Mouse (Mus musculus): ENCODE measurements around the gene Ece2. TPM values are rescaled to one million over a fixed set of nuclear protein-coding genes. Genes with fewer than 3 reads are reported as not detected.

The Ece2 gene
- total and polyA plus RNA-seq, 2 experiments from 2014 or later, result 16.0 to 24.6 TPM

DNA sequence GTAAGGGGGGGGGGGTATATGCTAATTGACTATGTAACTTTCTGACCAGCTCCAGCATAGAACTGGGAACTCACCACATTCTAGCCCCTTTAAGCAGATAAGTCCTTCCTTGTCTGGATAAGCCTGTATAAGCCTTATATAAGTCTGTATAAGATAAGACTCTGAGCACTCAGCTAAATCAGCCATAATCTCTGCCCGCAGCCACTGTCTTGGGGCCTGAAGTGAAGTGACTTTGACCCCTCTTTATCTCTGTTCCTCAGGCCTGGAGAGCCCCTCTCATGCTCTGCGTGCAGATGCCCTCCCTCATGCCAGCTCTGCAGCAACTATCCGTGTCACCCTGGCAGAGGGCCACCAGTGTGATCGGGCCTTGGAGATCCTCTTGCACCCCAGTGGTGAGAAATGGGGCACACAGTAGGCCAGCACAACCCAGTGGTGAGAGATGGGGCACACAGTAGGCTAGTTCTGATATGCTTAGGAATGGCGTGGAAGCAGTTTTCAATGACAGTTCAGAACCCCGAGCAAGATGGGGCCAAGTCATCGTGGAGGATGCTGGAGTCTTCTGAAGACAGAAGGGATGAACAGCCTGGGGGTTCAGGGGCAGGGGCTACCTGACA is 34.5 kb upstream of the Ece2 start:
- H3K9ac ChIP-seq (replicated peaks; ENCODE audit: low read length), result no peak overlapping the region
- WGBS, result 76% methylated on average over 7 of the region's 7 CpGs
- no peak overlapping the region for H3K4me3 ChIP-seq (ENCODE audit: low read length)
- TF ChIP-seq CTCF (IDR thresholded peaks at IDR 0.05; ENCODE audit: low read depth), result no peak
- no peaks in the 10 kb centered on the region for H3K9me3 ChIP-seq (ENCODE audit: low read length)
- H3K27ac ChIP-seq, result no peak overlapping the region
- no peaks in the 10 kb centered on the region for H3K36me3 ChIP-seq (ENCODE audit: insufficient read depth, low read length)
- no peak overlapping the region for H3K4me2 ChIP-seq (ENCODE audit: low read depth, low read length)
- DNase-seq (ENCODE audit: low spot score) (no peak), ATAC-seq (no peak)
- H3K4me1 ChIP-seq (ENCODE audit: insufficient read depth, low read length), result no peaks in the 10 kb centered on the region
- peaks cover 17% of the 10 kb centered on the region for H3K27me3 ChIP-seq (ENCODE audit: insufficient read depth, low read length)

DNA sequence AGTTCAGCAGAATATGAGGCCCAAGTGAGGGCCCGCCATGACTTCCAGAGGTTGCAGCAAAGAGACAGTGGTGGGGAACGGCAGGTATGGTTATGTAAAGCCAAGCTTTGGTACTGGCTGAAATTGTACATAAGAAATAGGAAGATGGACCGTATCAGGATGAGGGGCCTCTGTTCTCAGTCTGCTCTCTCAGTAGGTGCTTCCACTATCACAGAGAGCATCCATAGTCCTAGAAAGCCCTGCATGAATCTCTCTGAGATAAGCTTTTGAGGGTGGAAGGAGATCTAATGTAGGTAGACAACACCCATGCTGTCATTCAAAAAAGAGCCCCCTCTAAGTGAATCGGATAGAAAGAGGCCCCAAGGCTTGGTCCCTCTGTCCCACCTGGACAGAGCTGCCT is 33.9 kb upstream of the Ece2 start:
- no peaks in the 10 kb centered on the region for H3K9me3 ChIP-seq (ENCODE audit: low read length)
- WGBS, result 84% methylated on average over 4 of the region's 4 CpGs
- H3K4me2 ChIP-seq (ENCODE audit: low read depth, low read length), result no peak overlapping the region
- no peak for ATAC-seq
- no peak for TF ChIP-seq CTCF (IDR thresholded peaks at IDR 0.05; ENCODE audit: low read depth)
- H3K27ac ChIP-seq, result no peak overlapping the region
- H3K4me1 ChIP-seq (ENCODE audit: insufficient read depth, low read length), result no peaks in the 10 kb centered on the region
- H3K36me3 ChIP-seq (ENCODE audit: insufficient read depth, low read length), result no peaks in the 10 kb centered on the region
- H3K9ac ChIP-seq (replicated peaks; ENCODE audit: low read length), result no peak overlapping the region
- DNase-seq (ENCODE audit: low spot score), result no peak
- no peak overlapping the region for H3K4me3 ChIP-seq (ENCODE audit: low read length)
- peaks cover 14% of the 10 kb centered on the region for H3K27me3 ChIP-seq (ENCODE audit: insufficient read depth, low read length)

DNA sequence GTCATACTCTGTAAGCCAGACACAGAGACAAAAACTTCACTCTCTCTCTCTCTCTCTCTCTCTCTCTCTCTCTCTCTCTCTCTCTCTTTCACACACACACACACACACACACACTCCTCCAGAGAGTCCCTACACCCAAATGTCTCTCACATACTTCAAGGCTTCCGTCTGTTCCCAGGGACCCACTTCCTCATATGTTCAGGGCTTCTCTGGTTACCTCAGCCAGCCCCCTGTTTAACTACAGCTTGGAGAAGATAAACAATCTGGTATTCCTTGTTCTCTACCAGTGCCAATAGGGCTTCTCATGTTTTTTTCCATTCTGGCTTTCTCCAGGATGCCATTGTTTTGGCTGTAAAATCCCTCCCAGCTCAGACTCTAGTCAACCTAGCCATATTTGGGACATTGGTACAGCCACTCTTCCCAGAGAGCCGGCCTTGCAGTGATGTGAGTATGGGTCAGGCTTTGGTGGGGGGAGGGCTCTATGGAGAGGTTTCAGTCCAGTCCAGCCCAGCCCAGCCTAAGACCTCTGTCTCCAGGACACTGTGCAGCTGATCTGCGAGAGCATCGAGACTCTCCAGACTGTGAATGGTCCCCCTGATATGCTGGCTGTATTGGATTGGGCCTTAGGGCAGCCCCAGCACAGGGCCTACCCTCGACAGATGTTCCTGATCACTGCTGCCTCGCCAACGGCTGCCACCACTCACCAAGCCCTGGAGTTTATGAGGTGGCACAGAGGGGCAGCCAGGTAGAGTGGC is 32.8 kb upstream of the Ece2 start:
- ATAC-seq (no peak), DNase-seq (ENCODE audit: low spot score) (no peak)
- Histone ChIP-seq H3K9ac (replicated peaks; ENCODE audit: low read length) (no peak overlapping the region), H3K9me3 (ENCODE audit: low read length) (no peaks in the 10 kb centered on the region), H3K27ac (no peak overlapping the region), H3K36me3 (ENCODE audit: insufficient read depth, low read length) (no peaks in the 10 kb centered on the region), H3K27me3 (ENCODE audit: insufficient read depth, low read length) (peaks cover 4% of the 10 kb centered on the region; the same call in 1 of the 2 replicates), H3K4me1 (ENCODE audit: insufficient read depth, low read length) (no peaks in the 10 kb centered on the region), H3K4me3 (ENCODE audit: low read length) (no peak overlapping the region), H3K4me2 (ENCODE audit: low read depth, low read length) (no peak overlapping the region)
- 70% methylated on average over 7 of the region's 7 CpGs for WGBS
- TF ChIP-seq CTCF (IDR thresholded peaks at IDR 0.05; ENCODE audit: low read depth), result no peak

DNA sequence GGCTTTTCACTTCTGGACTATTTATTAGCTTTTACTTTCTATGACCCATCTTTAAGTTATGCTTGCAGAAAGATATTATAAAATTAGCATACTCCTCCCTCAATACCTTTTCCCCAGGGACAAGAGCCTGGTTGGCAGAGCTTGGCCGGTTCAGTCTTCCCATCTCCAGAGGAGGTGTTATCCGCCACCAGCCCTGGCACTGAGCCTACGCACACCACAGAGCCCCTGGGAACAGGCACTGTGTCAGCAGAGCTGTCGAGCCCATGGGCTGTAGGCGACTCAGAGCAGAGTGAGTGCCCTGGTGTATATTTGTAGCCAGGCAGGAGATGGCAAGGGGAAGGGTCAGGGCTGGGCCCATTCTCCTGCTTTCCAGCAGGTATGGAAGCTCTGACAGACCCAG is 29.1 kb upstream of the Ece2 start:
- no peak for TF ChIP-seq CTCF (IDR thresholded peaks at IDR 0.05; ENCODE audit: low read depth)
- no peaks in the 10 kb centered on the region for H3K27me3 ChIP-seq (ENCODE audit: insufficient read depth, low read length)
- ATAC-seq (no peak), DNase-seq (ENCODE audit: low spot score) (no peak)
- whole genome bisulfite sequencing, result 46% methylated on average over 5 of the region's 5 CpGs
- H3K27ac ChIP-seq, result no peak overlapping the region
- H3K9me3 ChIP-seq (ENCODE audit: low read length), result no peaks in the 10 kb centered on the region
- peaks cover 16% of the 10 kb centered on the region; the same call in 1 of the 2 replicates for H3K36me3 ChIP-seq (ENCODE audit: insufficient read depth, low read length)
- H3K4me1 ChIP-seq (ENCODE audit: insufficient read depth, low read length), result no peaks in the 10 kb centered on the region
- no peak overlapping the region for H3K9ac ChIP-seq (replicated peaks; ENCODE audit: low read length)
- H3K4me3 ChIP-seq (ENCODE audit: low read length), result no peak overlapping the region
- H3K4me2 ChIP-seq (ENCODE audit: low read depth, low read length), result no peak overlapping the region

DNA sequence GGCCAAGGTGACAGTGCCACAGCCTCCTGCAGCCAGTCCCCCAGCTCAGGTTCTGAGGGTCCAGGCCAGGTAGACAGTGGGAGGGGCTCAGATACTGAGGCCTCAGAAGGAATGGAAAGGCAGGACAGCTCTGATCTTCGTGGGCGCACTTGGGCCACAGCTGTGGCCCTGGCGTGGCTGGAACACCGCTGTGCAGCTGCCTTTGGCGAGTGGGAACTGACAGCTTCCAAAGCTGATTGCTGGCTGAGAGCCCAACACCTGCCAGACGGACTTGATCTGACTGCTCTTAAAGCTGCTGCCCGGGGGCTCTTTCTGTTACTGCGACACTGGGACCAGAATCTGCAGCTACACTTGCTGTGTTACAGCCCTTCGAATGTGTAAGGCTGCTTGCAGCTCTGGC is 24.9 kb upstream of the Ece2 start:
- H3K9me3 ChIP-seq (ENCODE audit: low read length), result no peaks in the 10 kb centered on the region
- H3K4me1 ChIP-seq (ENCODE audit: insufficient read depth, low read length), result no peaks in the 10 kb centered on the region
- no peaks in the 10 kb centered on the region for H3K27me3 ChIP-seq (ENCODE audit: insufficient read depth, low read length)
- no peak overlapping the region for H3K9ac ChIP-seq (replicated peaks; ENCODE audit: low read length)
- DNase-seq (ENCODE audit: low spot score), result peak; percentile 33
- no peak overlapping the region for H3K4me2 ChIP-seq (ENCODE audit: low read depth, low read length)
- no peak overlapping the region for H3K27ac ChIP-seq
- 30% methylated on average over 9 of the region's 9 CpGs for WGBS
- H3K4me3 ChIP-seq (ENCODE audit: low read length), result no peak overlapping the region
- ATAC-seq, result 0 out of 2 replicates have a peak, but pooled peaks have one; percentile 8
- TF ChIP-seq CTCF (IDR thresholded peaks at IDR 0.05; ENCODE audit: low read depth), result no peak
- peaks cover 31% of the 10 kb centered on the region; the same call in 1 of the 2 replicates for H3K36me3 ChIP-seq (ENCODE audit: insufficient read depth, low read length)

DNA sequence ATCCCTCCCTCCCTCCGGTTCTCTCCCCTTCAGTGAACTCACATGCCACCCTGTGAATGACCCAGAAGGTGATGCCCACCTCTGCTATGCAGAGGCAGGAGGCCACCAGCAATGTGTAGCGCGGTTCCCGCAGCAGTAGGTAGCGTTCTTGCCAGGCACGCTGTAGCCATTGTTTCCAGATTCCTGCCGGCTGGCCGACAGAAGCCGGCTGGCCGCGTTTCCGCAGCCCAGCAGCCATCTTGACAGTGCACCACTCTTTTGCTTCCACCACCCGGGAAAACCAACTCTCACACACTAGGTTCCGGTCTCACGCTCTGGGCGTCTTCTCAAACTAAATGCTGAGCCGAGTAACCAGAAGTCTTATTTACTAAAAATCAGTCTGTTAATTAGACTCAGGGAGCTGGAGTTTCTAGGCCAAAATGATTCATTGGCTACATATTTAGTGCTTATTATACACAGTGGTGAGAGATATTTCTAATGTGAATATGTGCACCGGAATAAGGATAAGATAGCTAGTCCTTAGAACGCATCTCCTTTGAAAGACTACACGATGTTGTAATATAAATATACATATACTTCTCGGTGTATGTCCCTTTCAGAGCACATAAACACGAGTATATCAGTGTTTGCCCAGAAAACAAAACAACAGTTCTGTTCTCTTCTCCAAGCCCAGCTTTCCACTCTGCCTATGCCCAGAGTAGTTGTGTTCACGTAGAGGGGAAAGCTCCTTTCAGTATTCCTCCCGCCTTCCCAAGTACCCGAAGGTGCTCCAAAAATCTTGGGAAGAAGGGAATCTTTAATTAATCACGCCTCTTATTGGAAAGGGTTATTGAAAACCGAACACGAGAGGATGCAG is 18.9 kb upstream of the Ece2 start:
- under 1% methylated on average over 28 of the region's 28 CpGs for WGBS
- H3K9ac ChIP-seq (replicated peaks; ENCODE audit: low read length), result peak overlapping the region; percentile 79

More for the DNA sequence above, 18.9 kb upstream of the Ece2 start:
- DNase-seq (ENCODE audit: low spot score) (peak; percentile 91), ATAC-seq (peak; percentile 77)
- peak overlapping the region; percentile 99 for H3K4me2 ChIP-seq (ENCODE audit: low read depth, low read length)
- peaks cover 4% of the 10 kb centered on the region for H3K4me1 ChIP-seq (ENCODE audit: insufficient read depth, low read length)
- H3K27me3 ChIP-seq (ENCODE audit: insufficient read depth, low read length), result no peaks in the 10 kb centered on the region
- no peak for TF ChIP-seq CTCF (IDR thresholded peaks at IDR 0.05; ENCODE audit: low read depth)
- peak overlapping the region; percentile 84 for H3K27ac ChIP-seq
- H3K9me3 ChIP-seq (ENCODE audit: low read length), result no peaks in the 10 kb centered on the region
- H3K4me3 ChIP-seq (ENCODE audit: low read length), result peak overlapping the region; percentile 72
- peaks cover 14% of the 10 kb centered on the region; the same call in 1 of the 2 replicates for H3K36me3 ChIP-seq (ENCODE audit: insufficient read depth, low read length)
